Mouse (Mus musculus) gastrocnemius, postnatal 25 days (tissue): Measurements from ENCODE around the gene Ttc16. TPM values are rescaled to one million over a fixed set of nuclear protein-coding genes. Genes with fewer than 3 reads are reported as not detected.

Experiments
- DNase-seq: peaks from one replicate; pipeline ENCODE4 v3.0.0; 2022
- total RNA-seq, 2 experiments: library from RNA; stranded (reverse); gene quantifications; 1 replicate in 1 of 2; 2 replicates in 1 of 2; pipeline ENCODE4 v1.2.3; 2021

Gene Ttc16
- total RNA-seq, 2 experiments from 2014 or later: not detected

- no peak for DNase-seq
These were observed 31.0 kb downstream of the Ttc16 start for GRCm38 (mm10) chr2:32744272-32744982.

GRCm38 (mm10) chr2:32742173-32742531 lies 33.3 kb downstream of the Ttc16 start:
- no peak for DNase-seq

GRCm38 (mm10) chr2:32741273-32742172 lies 33.9 kb downstream of the Ttc16 start:
- DNase-seq: no peak

GRCm38 (mm10) chr2:32740916-32741272 lies 34.5 kb downstream of the Ttc16 start, which contains the start of gene 6330409D20Rik:
6330409D20Rik (minus strand) TSS chr2:32741016.
- no peak for DNase-seq

GRCm38 (mm10) chr2:32739311-32739710 lies 36.1 kb downstream of the Ttc16 start:
- DNase-seq: no peak

GRCm38 (mm10) chr2:32737008-32737407 lies 38.4 kb downstream of the Ttc16 start:
- no peak for DNase-seq

GRCm38 (mm10) chr2:32736306-32736829 lies 39.1 kb downstream of the Ttc16 start:
- DNase-seq: no peak

- DNase-seq: peak; percentile 71
These were observed 40.5 kb downstream of the Ttc16 start for GRCm38 (mm10) chr2:32734933-32735332.

- DNase-seq: no peak
These were observed 41.0 kb downstream of the Ttc16 start for GRCm38 (mm10) chr2:32734480-32734879.

GRCm38 (mm10) chr2:32732695-32733094 lies 42.7 kb downstream of the Ttc16 start:
- no peak for DNase-seq

GRCm38 (mm10) chr2:32731911-32732310 lies 43.5 kb downstream of the Ttc16 start:
- no peak for DNase-seq

- no peak for DNase-seq
These were observed 44.6 kb downstream of the Ttc16 start for GRCm38 (mm10) chr2:32730854-32731253.

GRCm38 (mm10) chr2:32729547-32729946 lies 45.9 kb downstream of the Ttc16 start:
- DNase-seq: no peak

GRCm38 (mm10) chr2:32728463-32728862 lies 47.0 kb downstream of the Ttc16 start:
- DNase-seq: peak; percentile 65

- DNase-seq: peak; percentile 96
These were observed 48.0 kb downstream of the Ttc16 start for GRCm38 (mm10) chr2:32727435-32727834.

GRCm38 (mm10) chr2:32724832-32725790 lies 50.3 kb downstream of the Ttc16 start:
- no peak for DNase-seq

- no peak for DNase-seq
These were observed 51.3 kb downstream of the Ttc16 start for GRCm38 (mm10) chr2:32724149-32724548.

- DNase-seq: no peak
These were observed 52.9 kb downstream of the Ttc16 start for GRCm38 (mm10) chr2:32722581-32722980.

- DNase-seq: no peak
These were observed 53.4 kb downstream of the Ttc16 start for GRCm38 (mm10) chr2:32722046-32722445.

GRCm38 (mm10) chr2:32720681-32721229 lies 54.7 kb downstream of the Ttc16 start, which contains the start of gene Sh2d3c:
Sh2d3c (plus strand) TSS chr2:32721055.
- DNase-seq: no peak

- DNase-seq: no peak
These were observed 55.4 kb downstream of the Ttc16 start for GRCm38 (mm10) chr2:32720053-32720452.

- DNase-seq: no peak
These were observed 56.7 kb downstream of the Ttc16 start for GRCm38 (mm10) chr2:32718761-32719160.
